Mouse (Mus musculus) hindlimb bud, embryonic 11.5 days (tissue): ENCODE results near the gene Nt5dc1.
A peak's percentile ranks its signal among the peaks of the same experiment; 100 is the strongest.
"Not testable (repeated sequence)": the region's sequence is repeated elsewhere in the genome, so short reads cannot be mapped to it uniquely, and the experiment has no call there.

ENCODE experiments used
- DNase-seq: peaks from one replicate; pipeline ENCODE4 v3.0.0-alpha.2; 2012; ENCODE audit warnings: low read depth, low spot score; ENCODE audit errors: extremely low spot score

Gene Nt5dc1

GRCm38 (mm10) chr10:34418204-34418756, at the start of gene Nt5dc1:
Nt5dc1 (minus strand) TSS chr10:34418552.
- peak; percentile 44 for DNase-seq

GRCm38 (mm10) chr10:34464321-34464720, 46.0 kb upstream of the Nt5dc1 start:
- DNase-seq = no peak

DNA sequence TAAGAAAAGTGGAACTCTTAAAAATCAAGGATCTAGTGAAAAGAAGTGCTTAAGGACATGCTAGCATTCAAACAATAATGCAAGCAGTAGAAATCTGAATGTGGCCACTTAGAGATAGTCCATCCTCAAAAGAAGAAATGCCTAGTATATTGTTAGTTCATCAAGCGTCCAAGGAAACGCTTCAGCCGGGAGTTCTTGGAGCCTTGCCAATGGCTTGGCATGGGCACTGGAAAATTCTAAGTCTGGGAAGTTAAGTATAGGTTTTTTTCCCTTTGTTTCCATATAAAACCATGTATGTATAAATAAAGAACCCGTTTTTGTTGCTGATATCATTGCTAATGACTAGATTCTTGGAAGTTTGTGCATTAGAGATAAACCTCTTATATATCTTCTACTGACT, 43.1 kb upstream of the Nt5dc1 start:
- no peak for DNase-seq

- no peak for DNase-seq
Measured at GRCm38 (mm10) chr10:34449469-34449868, 31.1 kb upstream of the Nt5dc1 start.

DNA sequence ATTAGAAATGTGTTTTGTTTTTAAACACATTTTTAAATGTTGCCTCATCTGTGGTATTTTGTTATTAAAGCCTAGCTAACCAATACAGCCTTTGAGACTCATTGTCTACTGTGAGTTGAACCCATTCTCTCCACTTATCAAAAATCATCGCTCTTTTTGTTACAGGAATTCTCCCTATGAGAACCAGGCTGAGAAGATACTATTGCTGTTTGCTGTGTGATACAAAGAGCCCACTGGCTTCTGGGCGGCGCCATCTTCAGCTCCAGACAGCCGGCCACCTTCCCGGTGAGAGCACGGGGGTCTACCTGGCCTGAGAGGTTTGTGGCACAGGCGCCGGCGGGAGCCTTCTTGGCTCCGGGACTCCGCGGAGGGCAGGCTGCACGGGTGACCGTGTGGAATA, 15.8 kb upstream of the Nt5dc1 start:
- DNase-seq = not testable (repeated sequence)

DNA sequence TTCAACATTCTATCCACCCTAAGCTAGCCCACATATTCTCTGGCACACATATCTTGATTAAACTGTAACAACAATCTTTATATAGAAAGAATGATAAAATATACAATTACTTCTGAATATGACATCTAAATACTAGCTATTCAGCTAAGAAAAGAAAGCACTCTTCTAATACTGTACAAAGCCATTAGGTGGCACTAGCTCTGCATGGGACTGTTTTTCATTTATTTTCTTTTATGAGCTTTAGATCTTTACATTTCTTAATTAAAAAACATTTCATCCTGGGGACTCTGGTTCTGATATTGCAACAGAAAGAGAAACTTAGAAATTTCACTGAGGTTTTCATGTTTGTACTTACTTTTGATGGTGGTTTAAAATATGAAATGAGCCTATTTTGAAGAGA, 13.4 kb upstream of the Nt5dc1 start:
- no peak for DNase-seq

DNA sequence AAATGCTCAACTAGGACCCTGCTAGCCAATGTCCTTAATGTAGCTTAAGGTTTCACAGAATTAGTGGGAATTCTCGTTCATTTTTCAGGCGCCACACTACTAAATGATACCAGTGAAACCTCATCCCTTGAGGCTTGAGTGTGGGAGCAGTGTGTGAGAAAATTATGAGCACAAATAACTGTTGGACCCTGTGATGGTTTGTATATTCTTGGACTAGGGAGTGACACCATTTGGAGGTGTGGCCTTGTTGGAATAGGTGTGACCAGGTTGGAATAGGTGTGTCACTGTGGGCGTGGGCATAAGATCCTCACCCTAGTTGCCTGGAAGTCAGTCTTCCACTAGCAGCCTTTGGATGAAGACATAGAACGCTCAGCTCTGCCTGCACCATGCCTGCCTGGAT, 442 bp upstream of the Nt5dc1 start:
- DNase-seq = not testable (repeated sequence)

DNA sequence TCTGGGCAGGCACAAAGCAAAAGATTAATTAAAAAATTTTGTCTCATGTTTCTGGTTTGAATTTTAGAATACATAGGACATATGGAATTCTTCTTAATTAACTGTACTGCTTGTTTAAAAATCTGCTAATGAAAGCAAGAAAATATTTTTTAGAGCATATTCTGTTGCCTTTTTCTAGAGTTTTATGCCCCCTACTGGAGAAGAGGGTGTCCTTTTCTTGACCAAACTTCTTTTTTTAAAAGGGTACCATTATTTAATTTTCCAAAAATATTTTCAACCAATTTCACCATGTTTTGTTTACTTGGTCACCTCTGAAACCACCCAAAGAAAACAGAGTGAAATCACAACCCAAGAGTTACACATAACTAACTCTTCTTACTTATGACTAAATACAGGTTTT, 19.1 kb downstream of the Nt5dc1 start:
- no peak for DNase-seq

- DNase-seq = no peak
Measured at GRCm38 (mm10) chr10:34396959-34397358, 21.4 kb downstream of the Nt5dc1 start.

- no peak for DNase-seq
Measured at GRCm38 (mm10) chr10:34389681-34390080, 28.7 kb downstream of the Nt5dc1 start, which contains the start of gene Col10a1. Col10a1 (plus strand) TSS chr10:34389981.

GRCm38 (mm10) chr10:34385636-34386035, 32.7 kb downstream of the Nt5dc1 start:
- DNase-seq = no peak

- no peak for DNase-seq
Measured at GRCm38 (mm10) chr10:34373332-34373731, 45.0 kb downstream of the Nt5dc1 start.

- DNase-seq = no peak
Measured at GRCm38 (mm10) chr10:34368138-34368537, 50.2 kb downstream of the Nt5dc1 start.

- DNase-seq = no peak
Measured at GRCm38 (mm10) chr10:34363756-34364155, 54.6 kb downstream of the Nt5dc1 start.

DNA sequence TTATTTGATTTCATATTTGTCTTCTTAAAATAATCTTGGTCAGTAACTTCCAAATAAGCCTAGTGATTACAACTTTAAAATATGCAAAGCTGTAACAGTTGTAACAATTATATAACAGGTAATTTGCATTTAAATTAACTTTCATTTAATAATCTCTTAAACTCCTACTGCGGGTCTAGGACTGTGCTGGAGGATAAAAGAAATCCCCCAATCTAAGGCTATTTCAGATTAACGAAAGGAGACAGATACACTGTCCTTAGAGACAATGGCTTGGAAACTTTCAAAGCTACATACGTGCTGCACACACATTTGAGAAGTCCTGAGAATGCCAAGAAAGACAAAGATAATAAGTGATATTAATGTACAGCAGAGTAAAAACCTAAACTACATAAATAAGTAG, 60.1 kb downstream of the Nt5dc1 start:
- DNase-seq = no peak

GRCm38 (mm10) chr10:34352166-34352565, 66.2 kb downstream of the Nt5dc1 start:
- no peak for DNase-seq

GRCm38 (mm10) chr10:34341886-34342285, 76.5 kb downstream of the Nt5dc1 start:
- DNase-seq = no peak

DNA sequence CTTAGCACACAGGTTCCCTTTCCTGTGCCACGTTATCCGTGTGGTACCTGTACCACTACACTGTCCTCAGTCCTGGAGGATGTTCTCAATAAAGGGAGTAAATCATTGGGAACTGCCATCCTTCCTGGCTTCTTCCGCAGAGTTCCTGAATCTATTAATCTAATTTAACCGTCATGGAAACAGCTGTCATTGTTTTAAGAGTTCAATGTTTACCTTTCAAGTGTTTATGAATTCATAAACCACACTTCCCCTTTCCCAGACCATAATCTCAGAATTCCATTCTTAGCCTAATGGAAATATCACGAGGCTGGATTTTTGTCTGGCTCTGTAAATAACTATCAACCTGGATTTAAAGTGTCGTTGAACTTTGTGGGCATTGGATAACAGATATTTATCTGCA, 77.3 kb downstream of the Nt5dc1 start:
- no peak for DNase-seq

GRCm38 (mm10) chr10:34328310-34328709, 90.0 kb downstream of the Nt5dc1 start:
- no peak for DNase-seq

DNA sequence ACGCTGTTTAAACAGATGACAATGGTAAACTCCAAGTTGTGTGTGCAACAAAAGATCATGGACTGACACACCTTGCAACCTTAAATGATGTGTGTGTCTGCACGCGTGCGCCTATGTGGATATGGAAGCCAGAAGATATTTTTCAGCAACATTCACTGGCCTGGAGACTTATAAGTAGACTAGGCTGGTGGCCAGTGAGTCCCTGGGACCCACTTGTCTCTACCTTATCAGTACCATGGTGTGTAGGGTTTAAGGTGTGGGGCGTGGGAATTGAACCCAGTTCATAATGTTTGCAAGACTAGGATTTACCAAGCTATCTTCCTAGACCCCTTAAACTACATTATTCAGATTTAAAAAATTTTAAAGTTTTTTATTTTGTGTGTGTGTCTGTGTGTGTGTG, 91.2 kb downstream of the Nt5dc1 start:
- no peak for DNase-seq

DNA sequence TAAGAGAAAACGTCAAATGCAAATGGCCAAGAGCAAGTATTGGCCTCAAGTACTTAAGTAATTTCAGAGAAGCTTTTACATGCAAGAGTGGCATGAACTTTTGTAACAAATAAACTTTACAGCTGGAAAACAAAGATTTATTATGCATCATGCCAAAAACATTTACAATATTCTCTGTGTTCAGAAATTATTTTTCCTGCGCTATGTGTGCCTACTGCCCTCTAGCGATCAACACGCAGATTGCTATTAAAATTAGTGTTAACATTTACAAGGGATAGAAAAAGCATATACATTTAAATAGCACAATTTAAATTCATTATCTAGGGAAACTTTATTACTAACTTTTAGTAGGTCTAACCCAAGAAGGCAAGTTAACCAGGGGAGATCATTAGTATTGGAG, 91.7 kb downstream of the Nt5dc1 start:
- DNase-seq = no peak

DNA sequence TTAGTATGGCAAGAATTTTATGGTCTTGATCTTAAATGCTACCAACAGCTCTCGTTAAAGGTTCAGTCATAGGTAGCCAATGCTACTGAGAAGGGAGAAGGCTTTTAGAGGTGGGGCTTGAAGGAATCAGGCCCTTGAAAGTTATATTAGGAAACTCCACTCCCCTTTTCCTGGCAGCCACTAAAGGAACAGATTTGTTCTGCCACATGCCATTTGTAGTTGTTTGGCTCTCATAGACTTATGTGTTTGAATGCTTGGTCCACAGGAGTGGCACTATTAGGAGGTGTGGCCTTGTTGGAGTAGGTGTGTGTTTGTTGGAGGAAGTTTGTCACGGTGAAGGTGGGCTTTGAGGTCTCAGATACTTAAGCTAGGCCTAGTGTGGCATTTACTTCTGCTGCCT, 97.5 kb downstream of the Nt5dc1 start:
- DNase-seq = no peak

- DNase-seq = no peak
Measured at GRCm38 (mm10) chr10:34317217-34317606, 101.1 kb downstream of the Nt5dc1 start.
